Mouse (Mus musculus): ENCODE results near the gene Auts2. TPM values are rescaled to one million over a fixed set of nuclear protein-coding genes. Genes with fewer than 3 reads are reported as not detected.

The Auts2 gene
- total and polyA plus RNA-seq, 2 experiments from 2014 or later = 35.2 to 57.5 TPM

GRCm38 (mm10) chr5:131802340-131803036 lies 740.7 kb downstream of the Auts2 start:
- no peak overlapping the region for H3K4me3 ChIP-seq (ENCODE audit: low read depth, low read length)
- H3K9ac ChIP-seq (replicated peaks; ENCODE audit: low read length, poor library complexity, severe bottlenecking) = no peak overlapping the region
- no peaks in the 10 kb centered on the region for H3K36me3 ChIP-seq (ENCODE audit: insufficient read depth, low read length)
- no peak overlapping the region for H3K27ac ChIP-seq (ENCODE audit: low read depth, low read length)
- no peaks in the 10 kb centered on the region for H3K27me3 ChIP-seq (ENCODE audit: insufficient read depth, low read length)
- H3K4me2 ChIP-seq (ENCODE audit: low read depth, low read length, poor library complexity, severe bottlenecking) = no peak overlapping the region
- H3K4me1 ChIP-seq (ENCODE audit: insufficient read depth, low read length) = peaks cover 10% of the 10 kb centered on the region
- H3K9me3 ChIP-seq (ENCODE audit: low read length) = no peaks in the 10 kb centered on the region
- peak; percentile 60 for DNase-seq (ENCODE audit: low spot score)
- WGBS = 41% methylated on average over 6 of the region's 6 CpGs
- ATAC-seq (ENCODE audit: low FRiP score) = no peak
- TF ChIP-seq CTCF (IDR thresholded peaks at IDR 0.05) = no peak

DNA sequence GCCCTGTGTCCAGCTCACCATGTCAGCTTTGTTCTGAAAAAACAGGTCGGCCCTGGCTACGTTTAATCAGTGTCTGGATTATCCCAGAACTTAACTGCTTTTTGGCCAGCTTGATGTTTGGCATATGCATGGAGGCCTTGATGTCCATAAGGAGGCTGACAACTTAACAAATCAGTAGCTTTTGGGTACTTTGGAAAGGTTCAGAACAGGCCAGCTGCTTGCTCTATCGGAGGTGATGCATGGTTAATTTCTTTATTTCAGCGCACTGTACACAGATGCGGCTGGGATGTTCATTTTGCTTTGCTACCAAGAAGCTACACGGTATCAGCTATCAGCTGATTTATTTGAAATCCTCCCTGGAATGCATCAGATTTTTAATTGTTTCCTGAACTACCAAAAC lies 741.2 kb downstream of the Auts2 start:
- peaks cover 10% of the 10 kb centered on the region for H3K4me1 ChIP-seq (ENCODE audit: insufficient read depth, low read length)
- no peak overlapping the region for H3K4me2 ChIP-seq (ENCODE audit: low read depth, low read length, poor library complexity, severe bottlenecking)
- H3K4me3 ChIP-seq (ENCODE audit: low read depth, low read length) = no peak overlapping the region
- WGBS = 31% methylated on average over 6 of the region's 6 CpGs
- H3K27me3 ChIP-seq (ENCODE audit: insufficient read depth, low read length) = no peaks in the 10 kb centered on the region
- TF ChIP-seq CTCF (IDR thresholded peaks at IDR 0.05) = no peak
- no peaks in the 10 kb centered on the region for H3K36me3 ChIP-seq (ENCODE audit: insufficient read depth, low read length)
- no peaks in the 10 kb centered on the region for H3K9me3 ChIP-seq (ENCODE audit: low read length)
- DNase-seq (ENCODE audit: low spot score) (peak; percentile 56), ATAC-seq (ENCODE audit: low FRiP score) (no peak)
- H3K9ac ChIP-seq (replicated peaks; ENCODE audit: low read length, poor library complexity, severe bottlenecking) = no peak overlapping the region
- H3K27ac ChIP-seq (ENCODE audit: low read depth, low read length) = no peak overlapping the region

- ATAC-seq (ENCODE audit: low FRiP score) (no peak), DNase-seq (ENCODE audit: low spot score) (no peak)
- Histone ChIP-seq H3K27ac (ENCODE audit: low read depth, low read length) (no peak overlapping the region), H3K4me1 (ENCODE audit: insufficient read depth, low read length) (peaks cover 18% of the 10 kb centered on the region), H3K9me3 (ENCODE audit: low read length) (no peaks in the 10 kb centered on the region), H3K9ac (replicated peaks; ENCODE audit: low read length, poor library complexity, severe bottlenecking) (no peak overlapping the region), H3K4me3 (ENCODE audit: low read depth, low read length) (no peak overlapping the region), H3K4me2 (ENCODE audit: low read depth, low read length, poor library complexity, severe bottlenecking) (no peak overlapping the region), H3K36me3 (ENCODE audit: insufficient read depth, low read length) (no peaks in the 10 kb centered on the region), H3K27me3 (ENCODE audit: insufficient read depth, low read length) (no peaks in the 10 kb centered on the region)
- no peak for TF ChIP-seq CTCF (IDR thresholded peaks at IDR 0.05)
- WGBS = 41% methylated on average over 5 of the region's 5 CpGs
Measured at GRCm38 (mm10) chr5:131798373-131798772, 744.8 kb downstream of the Auts2 start.

- DNase-seq (ENCODE audit: low spot score) = no peak
- no peaks in the 10 kb centered on the region for H3K36me3 ChIP-seq (ENCODE audit: insufficient read depth, low read length)
Measured at GRCm38 (mm10) chr5:131797044-131797443, 746.1 kb downstream of the Auts2 start.

GRCm38 (mm10) chr5:131794411-131795133 lies 748.6 kb downstream of the Auts2 start:
- peak; percentile 71 for TF ChIP-seq CTCF (IDR thresholded peaks at IDR 0.05)
- H3K27me3 ChIP-seq (ENCODE audit: insufficient read depth, low read length) = no peaks in the 10 kb centered on the region
- H3K9me3 ChIP-seq (ENCODE audit: low read length) = no peaks in the 10 kb centered on the region
- 19% methylated on average over 18 of the region's 18 CpGs for WGBS
- no peak overlapping the region for H3K4me3 ChIP-seq (ENCODE audit: low read depth, low read length)
- peak overlapping the region; percentile 23 for H3K4me2 ChIP-seq (ENCODE audit: low read depth, low read length, poor library complexity, severe bottlenecking)
- H3K9ac ChIP-seq (replicated peaks; ENCODE audit: low read length, poor library complexity, severe bottlenecking) = 0 out of 2 replicates have a peak overlapping the region, but pooled peaks have one; percentile 24
- peak; percentile 38; the same call in 1 of the 2 replicates for ATAC-seq (ENCODE audit: low FRiP score)
- H3K27ac ChIP-seq (ENCODE audit: low read depth, low read length) = peak overlapping the region; percentile 27; the same call in 1 of the 2 replicates
- peak; percentile 95 for DNase-seq (ENCODE audit: low spot score)
- H3K4me1 ChIP-seq (ENCODE audit: insufficient read depth, low read length) = peaks cover 13% of the 10 kb centered on the region; the same call in 1 of the 2 replicates
- no peaks in the 10 kb centered on the region for H3K36me3 ChIP-seq (ENCODE audit: insufficient read depth, low read length)

More at GRCm38 (mm10) chr5:131797044-131797443, 746.1 kb downstream of the Auts2 start:
- Histone ChIP-seq H3K27me3 (ENCODE audit: insufficient read depth, low read length) (no peaks in the 10 kb centered on the region), H3K4me3 (ENCODE audit: low read depth, low read length) (no peak overlapping the region), H3K9me3 (ENCODE audit: low read length) (no peaks in the 10 kb centered on the region), H3K27ac (ENCODE audit: low read depth, low read length) (no peak overlapping the region), H3K9ac (replicated peaks; ENCODE audit: low read length, poor library complexity, severe bottlenecking) (no peak overlapping the region), H3K4me1 (ENCODE audit: insufficient read depth, low read length) (peaks cover 13% of the 10 kb centered on the region), H3K4me2 (ENCODE audit: low read depth, low read length, poor library complexity, severe bottlenecking) (no peak overlapping the region)
- ATAC-seq (ENCODE audit: low FRiP score) = no peak
- no peak for TF ChIP-seq CTCF (IDR thresholded peaks at IDR 0.05)

- DNase-seq (ENCODE audit: low spot score) (no peak), ATAC-seq (ENCODE audit: low FRiP score) (no peak)
- Histone ChIP-seq H3K27me3 (ENCODE audit: insufficient read depth, low read length) (no peaks in the 10 kb centered on the region), H3K9ac (replicated peaks; ENCODE audit: low read length, poor library complexity, severe bottlenecking) (no peak overlapping the region), H3K9me3 (ENCODE audit: low read length) (no peaks in the 10 kb centered on the region), H3K36me3 (ENCODE audit: insufficient read depth, low read length) (no peaks in the 10 kb centered on the region), H3K4me1 (ENCODE audit: insufficient read depth, low read length) (peaks cover 8% of the 10 kb centered on the region; the same call in 1 of the 2 replicates), H3K4me3 (ENCODE audit: low read depth, low read length) (no peak overlapping the region), H3K27ac (ENCODE audit: low read depth, low read length) (no peak overlapping the region), H3K4me2 (ENCODE audit: low read depth, low read length, poor library complexity, severe bottlenecking) (no peak overlapping the region)
- TF ChIP-seq CTCF (IDR thresholded peaks at IDR 0.05) = no peak
- WGBS = 57% methylated on average over 8 of the region's 8 CpGs
Measured at GRCm38 (mm10) chr5:131789601-131790000, 753.5 kb downstream of the Auts2 start.

Data from midbrain, postnatal 0 days (tissue).